Mouse (Mus musculus) macrophage (primary cell): ENCODE measurements around the gene Sart1. TPM values are rescaled to one million over a fixed set of nuclear protein-coding genes. Genes with fewer than 3 reads are reported as not detected.

Source experiments
- H3K27ac ChIP-seq: fragments of 350-480 bp; formaldehyde crosslinking; 2 replicates; pipeline ENCODE4 v1.9.0; 2021
- H3K36me3 ChIP-seq: fragments of 350-480 bp; formaldehyde crosslinking; 2 replicates; pipeline ENCODE4 v1.9.0; 2021; ENCODE audit errors: inconsistent target
- H3K4me3 ChIP-seq: fragments of 350-480 bp; formaldehyde crosslinking; 2 replicates; pipeline ENCODE4 v1.9.0; 2021; ENCODE audit errors: inconsistent target
- H3K79me2 ChIP-seq: fragments of 350-480 bp; formaldehyde crosslinking; 2 replicates; pipeline ENCODE4 v1.9.0; 2021; ENCODE audit errors: inconsistent target
- WGBS: methylation state at CpG from one replicate; pipeline ENCODE4 v1.1.7; 2026; ENCODE audit warnings: inconsistent platforms; ENCODE audit not compliant: missing documents; 5-methylcytosine and 5-hydroxymethylcytosine counted together
- polyA plus RNA-seq: library from polyadenylated mRNA; stranded (reverse); fragments of 250-400 nt; gene quantifications from 3 replicates; pipeline ENCODE4 v1.2.4, GENCODE M21; 2018; ENCODE audit warnings: inconsistent platforms
- total RNA-seq, 78 experiments: library from RNA; depleted of rRNA; stranded (reverse); fragments of 250-400 nt; gene quantifications; 1 replicate in 9 of 78; 2 replicates in 24 of 78; 3 replicates in 43 of 78; 4 replicates in 2 of 78; pipeline ENCODE4 v1.2.4; 2018; ENCODE audit warnings: inconsistent platforms in 56 of 78

Gene Sart1
- 100 to 1,000 TPM in 14 of 26 experiments, 10 to 100 TPM in 12; 52.8 to 244 (median 105) TPM for total RNA-seq (2018; cell fraction: chromatin; rRNA removed)
- total RNA-seq (2018; cell fraction: cytosol; rRNA removed) = 10 to 100 TPM; 30.0 to 51.4 (median 42.0) TPM
- total RNA-seq (2018; cell fraction: nucleus; rRNA removed) = 100 to 1,000 TPM in 2 of 26 experiments, 10 to 100 TPM in 24; 44.6 to 130 (median 71.7) TPM
- 31.4 to 48.9 TPM (median 32.4 TPM) in 3 replicates for polyA plus RNA-seq

DNA sequence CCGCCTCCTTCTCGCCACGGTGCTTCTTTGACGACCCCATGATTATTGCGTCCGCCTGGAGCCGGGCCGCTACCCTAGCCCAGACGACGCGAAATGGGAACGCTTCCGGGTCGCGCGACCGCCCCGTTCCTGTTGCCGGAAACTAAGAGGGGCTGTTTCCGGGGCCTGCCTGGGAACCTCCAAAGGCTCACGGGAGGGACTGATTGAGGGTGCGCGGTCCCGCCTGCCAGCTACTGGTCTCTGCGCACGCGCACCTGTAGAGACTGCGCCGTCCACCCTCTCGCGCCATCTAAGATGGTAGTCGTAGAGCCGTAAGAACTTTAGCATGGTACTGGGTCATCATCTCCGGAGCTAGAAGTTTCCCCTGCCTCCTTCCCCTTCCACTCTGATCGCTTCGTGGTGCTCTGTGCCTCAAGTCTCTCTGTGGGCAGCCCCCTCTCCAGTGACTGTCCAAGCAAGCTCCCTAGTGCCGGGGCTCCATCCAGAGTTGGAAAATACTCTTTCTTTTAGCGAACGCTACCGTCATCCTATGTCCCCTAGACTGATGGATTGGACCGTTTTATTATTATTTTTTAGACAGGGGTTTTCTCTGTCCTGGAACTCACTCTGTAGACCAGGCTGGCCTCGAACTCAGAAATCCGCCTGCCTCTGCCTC lies at the start of gene Sart1:
TSS of gene Sart1 (minus strand) at position 116 of the 655 bp plus-strand sequence.
- WGBS = under 1% methylated on average over 36 of the region's 43 CpGs
- H3K36me3 ChIP-seq = peaks cover 18% of the 10 kb centered on the region
- peaks cover 38% of the 10 kb centered on the region for H3K79me2 ChIP-seq
- peak within 1 kb of the TSS; percentile 79 for H3K4me3 ChIP-seq
- H3K27ac ChIP-seq = peak within 1 kb of the TSS; percentile 66

DNA sequence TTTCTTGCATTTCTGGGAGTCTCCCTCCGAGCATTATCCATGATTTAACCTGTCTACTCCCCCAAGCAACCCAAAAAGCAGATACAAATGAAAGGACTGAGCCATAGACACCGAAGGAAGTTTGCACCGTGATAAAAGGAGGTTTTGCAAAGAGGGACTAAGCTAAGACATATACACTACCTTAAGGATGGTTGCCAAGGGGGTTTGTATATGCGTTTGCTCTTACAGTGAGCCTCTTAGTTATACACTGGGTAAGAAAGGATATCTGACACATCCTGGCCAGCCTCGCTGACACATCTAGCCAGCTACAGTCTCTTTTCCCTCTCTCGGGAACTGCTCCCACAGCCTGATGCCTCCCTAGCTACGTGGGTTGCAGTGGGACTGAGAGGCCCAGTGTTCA lies 45.4 kb upstream of the Sart1 start:
- H3K27ac ChIP-seq = no peak overlapping the region
- no peak overlapping the region; the same call in 1 of the 2 replicates for H3K4me3 ChIP-seq
- H3K36me3 ChIP-seq = no peaks in the 10 kb centered on the region

DNA sequence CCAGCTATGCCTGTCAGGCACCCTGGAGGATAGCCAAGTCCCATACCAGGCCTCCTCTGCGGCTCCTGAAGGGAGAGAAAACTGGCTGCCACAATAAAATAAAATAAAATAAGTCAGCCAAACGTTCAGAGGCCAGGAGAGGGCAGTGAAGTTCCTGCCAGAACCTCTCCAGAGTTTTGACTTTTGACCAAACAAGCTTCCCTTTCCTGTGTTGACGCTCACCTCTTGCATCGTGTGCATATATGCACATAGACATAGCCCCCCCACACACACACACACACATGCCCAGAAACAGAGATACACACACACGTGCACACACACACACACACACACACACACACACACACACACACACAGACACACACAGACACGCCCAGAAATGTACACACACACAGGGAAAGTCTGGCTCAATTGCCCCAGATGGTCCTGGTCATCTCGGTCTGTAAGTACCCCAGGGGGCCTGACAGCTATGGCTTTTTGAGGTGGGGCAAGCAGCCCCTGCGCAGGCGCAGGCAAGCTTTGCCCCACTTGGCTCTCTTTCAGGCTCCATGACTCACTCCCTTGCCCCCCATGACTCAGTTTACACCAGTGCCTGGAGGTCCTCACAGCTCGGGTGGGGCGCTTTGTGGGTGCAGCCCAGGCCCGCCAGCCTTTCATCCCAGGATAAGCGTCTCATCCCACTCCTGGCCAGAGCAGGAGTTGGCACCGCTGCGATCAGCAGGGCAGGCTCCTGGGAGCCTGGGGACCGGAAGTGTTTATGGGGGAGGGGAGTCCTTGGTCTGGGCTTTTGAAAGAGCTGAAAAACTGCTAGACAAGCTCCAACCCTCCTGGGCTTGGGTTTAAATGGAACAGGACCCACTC lies 44.7 kb upstream of the Sart1 start:
- Histone ChIP-seq H3K27ac (peak overlapping the region; percentile 48), H3K4me3 (peak overlapping the region; percentile 33), H3K36me3 (no peaks in the 10 kb centered on the region), H3K79me2 (no peaks in the 10 kb centered on the region)
- WGBS = 3% methylated on average over 15 of the region's 16 CpGs

More for the DNA sequence above, 45.4 kb upstream of the Sart1 start:
- 59% methylated on average over 7 of the region's 7 CpGs for WGBS
- H3K79me2 ChIP-seq = no peaks in the 10 kb centered on the region

DNA sequence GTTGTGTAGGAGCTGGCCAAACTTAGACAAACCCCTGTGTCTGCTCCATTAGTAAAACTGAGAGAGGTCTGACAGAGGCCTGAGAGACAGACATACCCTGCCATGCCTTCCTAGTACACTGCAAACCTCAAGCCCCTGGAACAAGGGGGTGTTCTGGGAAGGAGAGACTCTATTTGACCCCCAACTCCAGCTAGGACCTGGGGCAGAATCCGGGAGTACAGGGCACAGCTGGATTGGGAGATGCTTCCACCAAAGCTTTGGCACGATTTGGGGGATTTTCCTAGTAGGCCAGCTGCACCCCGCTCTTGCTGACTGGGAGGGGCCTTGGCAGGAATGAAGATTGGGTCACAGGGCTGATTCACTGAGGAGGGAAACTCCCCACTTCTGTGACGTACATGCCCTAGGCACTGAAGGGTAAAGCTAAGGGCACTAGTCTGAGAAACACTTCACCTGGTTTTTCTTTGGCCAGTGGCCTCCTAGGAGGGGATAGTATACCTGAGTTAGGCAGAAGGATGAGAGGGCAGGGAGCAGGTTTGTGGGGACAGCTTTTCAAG lies 43.5 kb upstream of the Sart1 start:
- Histone ChIP-seq H3K79me2 (peaks cover 3% of the 10 kb centered on the region; the same call in 1 of the 2 replicates), H3K4me3 (no peak overlapping the region), H3K27ac (no peak overlapping the region), H3K36me3 (peaks cover 3% of the 10 kb centered on the region; the same call in 1 of the 2 replicates)
- 92% methylated on average over 4 of the region's 4 CpGs for WGBS

DNA sequence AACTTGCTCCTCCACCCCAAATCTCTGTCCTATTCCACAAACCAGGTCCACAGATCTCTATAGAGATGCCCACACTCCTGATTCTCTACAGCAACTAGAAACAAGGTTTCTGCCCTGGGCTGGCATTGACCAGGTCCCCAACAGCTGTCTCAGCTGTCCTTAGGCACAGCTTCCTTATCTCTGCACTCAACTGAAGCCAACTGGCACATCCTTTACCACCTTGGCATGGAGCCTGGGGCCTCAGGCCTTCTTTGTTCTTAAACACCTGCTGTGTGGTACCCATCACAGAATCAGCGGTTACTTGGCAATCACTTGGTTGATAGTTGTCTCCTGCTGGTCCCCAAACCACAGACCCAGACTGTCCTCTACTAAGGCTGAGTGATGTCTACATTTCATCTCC lies 41.9 kb upstream of the Sart1 start:
- WGBS = 93% methylated on average over 1 of the region's 1 CpGs
- Histone ChIP-seq H3K27ac (no peak overlapping the region), H3K4me3 (no peak overlapping the region)

DNA sequence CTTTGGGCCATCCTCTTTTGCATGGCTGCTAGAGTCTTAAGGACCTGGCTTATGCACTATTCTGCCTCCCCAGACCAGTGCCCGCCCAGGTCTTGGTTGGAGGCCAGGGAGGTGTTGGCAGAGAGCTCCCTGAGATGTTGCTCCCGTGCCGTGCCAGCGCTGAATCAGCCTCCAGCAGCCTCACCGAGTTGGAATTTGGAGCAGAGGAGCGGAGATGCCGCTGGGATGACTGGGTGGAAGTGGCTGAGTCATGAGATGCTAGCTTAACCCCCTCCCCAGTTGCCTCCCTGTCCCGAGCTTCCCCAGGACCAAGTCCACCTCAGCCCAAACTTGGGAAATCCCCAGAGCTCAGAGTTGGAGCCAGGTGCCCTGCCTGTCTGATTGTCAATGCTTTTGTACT lies 41.3 kb upstream of the Sart1 start:
- Histone ChIP-seq H3K79me2 (peaks cover 22% of the 10 kb centered on the region), H3K36me3 (peaks cover 10% of the 10 kb centered on the region; the same call in 1 of the 2 replicates), H3K27ac (no peak overlapping the region), H3K4me3 (no peak overlapping the region)
- WGBS = 85% methylated on average over 8 of the region's 8 CpGs

More for the DNA sequence above, 41.9 kb upstream of the Sart1 start:
- Histone ChIP-seq H3K79me2 (peaks cover 19% of the 10 kb centered on the region), H3K36me3 (peaks cover 10% of the 10 kb centered on the region; the same call in 1 of the 2 replicates)

- 93% methylated on average over 4 of the region's 4 CpGs for WGBS
- Histone ChIP-seq H3K79me2 (peaks cover 22% of the 10 kb centered on the region), H3K36me3 (peaks cover 10% of the 10 kb centered on the region; the same call in 1 of the 2 replicates), H3K4me3 (no peak overlapping the region), H3K27ac (no peak overlapping the region)
Measured at GRCm38 (mm10) chr19:5429219-5429618, 40.7 kb upstream of the Sart1 start.

GRCm38 (mm10) chr19:5428083-5428482 lies 39.6 kb upstream of the Sart1 start:
- H3K79me2 ChIP-seq = peaks cover 32% of the 10 kb centered on the region
- WGBS = 73% methylated on average over 2 of the region's 2 CpGs
- H3K27ac ChIP-seq = no peak overlapping the region
- H3K36me3 ChIP-seq = peaks cover 10% of the 10 kb centered on the region; the same call in 1 of the 2 replicates
- no peak overlapping the region for H3K4me3 ChIP-seq

- Histone ChIP-seq H3K36me3 (peaks cover 17% of the 10 kb centered on the region; the same call in 1 of the 2 replicates), H3K4me3 (no peak overlapping the region), H3K79me2 (peaks cover 32% of the 10 kb centered on the region), H3K27ac (no peak overlapping the region)
- WGBS = 89% methylated on average over 10 of the region's 13 CpGs
Measured at GRCm38 (mm10) chr19:5426640-5427290, 38.3 kb upstream of the Sart1 start.

GRCm38 (mm10) chr19:5425906-5426565 lies 37.5 kb upstream of the Sart1 start:
- 86% methylated on average over 18 of the region's 18 CpGs for WGBS
- H3K36me3 ChIP-seq = peaks cover 17% of the 10 kb centered on the region; the same call in 1 of the 2 replicates
- peaks cover 32% of the 10 kb centered on the region for H3K79me2 ChIP-seq
- peak overlapping the region; percentile 93 for H3K4me3 ChIP-seq
- H3K27ac ChIP-seq = peak overlapping the region; percentile 84

- H3K79me2 ChIP-seq = peaks cover 32% of the 10 kb centered on the region
- peak within 1 kb of the TSS; percentile 84 for H3K27ac ChIP-seq
- peak within 1 kb of the TSS; percentile 93 for H3K4me3 ChIP-seq
- under 1% methylated on average over 60 of the region's 87 CpGs for WGBS
- H3K36me3 ChIP-seq = peaks cover 19% of the 10 kb centered on the region; the same call in 1 of the 2 replicates
Measured at GRCm38 (mm10) chr19:5424782-5425741, 36.6 kb upstream of the Sart1 start, which contains the start of the genes Drap1 and AI837181. Drap1 (minus strand) TSS chr19:5424979. AI837181 (plus strand) TSS chr19:5425144.

- WGBS = 1% methylated on average over 37 of the region's 48 CpGs
- H3K79me2 ChIP-seq = peaks cover 32% of the 10 kb centered on the region
- H3K4me3 ChIP-seq = peak overlapping the region; percentile 76
- H3K27ac ChIP-seq = peak overlapping the region; percentile 46
- peaks cover 27% of the 10 kb centered on the region; the same call in 1 of the 2 replicates for H3K36me3 ChIP-seq
Measured at GRCm38 (mm10) chr19:5424092-5424781, 35.7 kb upstream of the Sart1 start.
